Mouse (Mus musculus): ENCODE data around the gene Gm340. TPM values are rescaled to one million over a fixed set of nuclear protein-coding genes. Genes with fewer than 3 reads are reported as not detected.

Gm340 gene
- polyA plus RNA-seq (2015; fragmentation: Nextera tagmentation; extraction: Ambion mirVana), result 0.80 and 0.93 TPM in 2 replicates

DNA sequence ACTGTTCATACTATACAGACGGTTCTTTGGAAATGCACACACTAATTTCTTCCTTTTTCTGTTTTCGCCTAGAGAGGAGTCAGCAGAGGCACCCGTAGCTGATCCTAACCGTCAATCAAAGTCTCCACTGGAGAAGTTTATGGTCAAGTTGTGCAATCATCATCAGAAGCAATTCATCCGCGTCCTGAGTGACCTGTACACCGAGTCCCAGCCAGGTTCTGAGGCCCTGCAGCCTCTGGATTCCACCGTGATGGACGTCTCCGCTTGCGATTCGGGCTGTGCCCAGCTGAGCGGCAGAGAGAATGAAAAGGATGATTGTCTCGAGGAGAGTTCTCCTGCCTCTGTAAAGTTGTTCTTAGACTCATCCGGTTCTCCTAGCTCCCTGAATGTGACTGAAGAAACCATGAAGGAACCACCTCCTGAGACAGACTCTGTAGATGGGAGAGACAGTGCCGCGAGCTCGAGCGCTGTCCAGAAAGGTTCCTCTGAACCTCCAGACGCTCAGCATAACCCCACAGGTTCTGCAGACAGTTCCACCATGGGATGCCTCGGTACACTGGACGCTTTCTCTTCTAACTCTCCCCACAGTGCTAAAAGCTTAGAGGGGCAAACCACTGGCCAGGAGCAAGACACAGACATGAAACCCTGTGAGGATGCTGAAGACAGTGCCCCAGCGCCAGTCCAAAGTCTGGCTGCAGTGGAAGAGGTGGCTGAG, at the start of gene Gm340:
Gene Gm340 (plus strand): TSS at position 665 of the 715 bp plus-strand sequence.
- ATAC-seq, result no peak
- H3K27ac ChIP-seq (ENCODE audit: low read depth, low read length), result no peak within 1 kb of the TSS
- TF ChIP-seq CTCF (IDR thresholded peaks at IDR 0.05; ENCODE audit: low read depth), result no peak
- H3K4me2 ChIP-seq (replicated peaks; ENCODE audit: low read depth), result no peak within 1 kb of the TSS
- H3K9me3 ChIP-seq (ENCODE audit: control insufficient read depth), result no peaks in the 10 kb centered on the region
- no peaks in the 10 kb centered on the region for H3K4me1 ChIP-seq (replicated peaks; ENCODE audit: control insufficient read depth, insufficient read depth, low read length)
- H3K9ac ChIP-seq (ENCODE audit: low read depth, low read length), result no peak within 1 kb of the TSS
- peaks cover 32% of the 10 kb centered on the region for H3K36me3 ChIP-seq (ENCODE audit: control insufficient read depth, insufficient read depth)
- H3K4me3 ChIP-seq (ENCODE audit: low read depth, low read length), result no peak within 1 kb of the TSS
- 65% methylated on average over 23 of the region's 23 CpGs for WGBS
- no peaks in the 10 kb centered on the region for H3K27me3 ChIP-seq (replicated peaks; ENCODE audit: control insufficient read depth, insufficient read depth, low read length)

DNA sequence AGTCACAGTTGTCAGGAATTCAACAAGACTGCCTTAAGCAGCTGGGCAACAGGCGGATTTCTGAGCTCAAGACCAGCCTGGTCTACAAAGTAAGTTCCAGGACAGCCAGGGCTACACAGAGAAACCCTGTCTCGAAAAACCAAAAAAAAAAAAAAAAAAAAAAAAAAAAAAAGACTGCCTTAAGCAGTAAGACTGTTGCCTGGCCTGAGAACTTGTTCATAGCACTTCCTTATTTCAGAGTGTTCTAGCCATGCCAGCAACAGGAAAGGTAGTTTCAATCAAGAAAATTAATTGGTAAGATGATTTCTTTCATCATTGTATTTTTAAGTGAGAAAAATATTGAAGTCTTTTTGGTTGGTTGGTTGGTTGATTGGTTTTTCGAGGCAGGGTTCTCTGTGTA, 48.1 kb upstream of the Gm340 start:
- Histone ChIP-seq H3K4me3 (ENCODE audit: low read depth, low read length) (no peak overlapping the region), H3K9ac (ENCODE audit: low read depth, low read length) (no peak overlapping the region), H3K9me3 (ENCODE audit: control insufficient read depth) (no peaks in the 10 kb centered on the region), H3K4me1 (replicated peaks; ENCODE audit: control insufficient read depth, insufficient read depth, low read length) (no peaks in the 10 kb centered on the region), H3K27me3 (replicated peaks; ENCODE audit: control insufficient read depth, insufficient read depth, low read length) (no peaks in the 10 kb centered on the region), H3K27ac (ENCODE audit: low read depth, low read length) (no peak overlapping the region), H3K36me3 (ENCODE audit: control insufficient read depth, insufficient read depth) (peaks cover 3% of the 10 kb centered on the region; the same call in 1 of the 2 replicates), H3K4me2 (replicated peaks; ENCODE audit: low read depth) (no peak overlapping the region)
- ATAC-seq, result no peak
- WGBS, result 93% methylated on average over 3 of the region's 3 CpGs
- no peak for TF ChIP-seq CTCF (IDR thresholded peaks at IDR 0.05; ENCODE audit: low read depth)

DNA sequence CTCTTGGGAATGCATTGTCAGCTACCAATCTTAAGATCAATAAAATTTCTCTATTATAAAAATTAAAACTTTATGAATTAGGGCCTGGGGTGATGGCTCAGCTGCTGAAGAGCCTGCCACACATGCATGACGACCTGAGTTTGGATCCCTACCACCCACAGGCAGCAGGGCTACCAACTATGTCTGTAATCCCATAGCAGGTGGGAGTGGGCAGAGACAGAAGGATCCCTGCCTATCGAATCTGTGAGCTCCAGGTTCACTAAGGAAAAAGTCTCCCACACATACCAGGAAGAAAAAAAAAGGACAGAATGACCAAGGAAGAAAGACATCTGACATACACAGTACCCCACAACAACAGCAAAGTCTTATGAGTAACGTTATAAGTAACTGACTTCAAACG, 25.2 kb upstream of the Gm340 start:
- no peak overlapping the region for H3K4me3 ChIP-seq (ENCODE audit: low read depth, low read length)
- no peaks in the 10 kb centered on the region for H3K27me3 ChIP-seq (replicated peaks; ENCODE audit: control insufficient read depth, insufficient read depth, low read length)
- H3K27ac ChIP-seq (ENCODE audit: low read depth, low read length), result no peak overlapping the region
- no peaks in the 10 kb centered on the region for H3K9me3 ChIP-seq (ENCODE audit: control insufficient read depth)
- no peak overlapping the region for H3K4me2 ChIP-seq (replicated peaks; ENCODE audit: low read depth)
- H3K36me3 ChIP-seq (ENCODE audit: control insufficient read depth, insufficient read depth), result peaks cover 22% of the 10 kb centered on the region
- ATAC-seq, result no peak
- no peak overlapping the region for H3K9ac ChIP-seq (ENCODE audit: low read depth, low read length)
- H3K4me1 ChIP-seq (replicated peaks; ENCODE audit: control insufficient read depth, insufficient read depth, low read length), result no peaks in the 10 kb centered on the region; the same call in 1 of the 2 replicates
- 81% methylated on average over 4 of the region's 4 CpGs for WGBS
- TF ChIP-seq CTCF (IDR thresholded peaks at IDR 0.05; ENCODE audit: low read depth), result no peak

DNA sequence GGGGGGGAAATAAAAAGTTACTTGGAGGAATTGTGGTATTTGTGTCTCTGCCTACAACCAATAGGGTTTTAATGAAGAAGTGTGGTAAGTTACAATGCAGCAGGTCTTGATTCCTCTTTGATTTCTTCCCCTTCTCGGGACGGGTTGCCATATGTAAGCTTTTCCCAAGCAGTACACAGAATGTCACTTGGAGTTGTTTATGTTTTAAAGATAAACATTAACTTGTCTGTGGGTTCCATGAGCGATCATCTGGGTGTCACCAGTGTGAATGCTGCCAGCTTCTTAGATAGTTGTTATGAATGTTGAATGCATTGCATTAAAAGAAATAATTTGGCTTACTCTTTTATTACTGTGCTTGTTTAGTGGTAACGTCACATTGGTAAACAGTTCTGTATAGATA, 24.7 kb upstream of the Gm340 start:
- Histone ChIP-seq H3K27ac (ENCODE audit: low read depth, low read length) (no peak overlapping the region), H3K4me3 (ENCODE audit: low read depth, low read length) (no peak overlapping the region), H3K4me1 (replicated peaks; ENCODE audit: control insufficient read depth, insufficient read depth, low read length) (no peaks in the 10 kb centered on the region; the same call in 1 of the 2 replicates), H3K9me3 (ENCODE audit: control insufficient read depth) (no peaks in the 10 kb centered on the region), H3K36me3 (ENCODE audit: control insufficient read depth, insufficient read depth) (peaks cover 20% of the 10 kb centered on the region), H3K4me2 (replicated peaks; ENCODE audit: low read depth) (no peak overlapping the region), H3K27me3 (replicated peaks; ENCODE audit: control insufficient read depth, insufficient read depth, low read length) (no peaks in the 10 kb centered on the region), H3K9ac (ENCODE audit: low read depth, low read length) (no peak overlapping the region)
- 64% methylated on average over 4 of the region's 4 CpGs for WGBS
- ATAC-seq, result no peak
- TF ChIP-seq CTCF (IDR thresholded peaks at IDR 0.05; ENCODE audit: low read depth), result no peak

DNA sequence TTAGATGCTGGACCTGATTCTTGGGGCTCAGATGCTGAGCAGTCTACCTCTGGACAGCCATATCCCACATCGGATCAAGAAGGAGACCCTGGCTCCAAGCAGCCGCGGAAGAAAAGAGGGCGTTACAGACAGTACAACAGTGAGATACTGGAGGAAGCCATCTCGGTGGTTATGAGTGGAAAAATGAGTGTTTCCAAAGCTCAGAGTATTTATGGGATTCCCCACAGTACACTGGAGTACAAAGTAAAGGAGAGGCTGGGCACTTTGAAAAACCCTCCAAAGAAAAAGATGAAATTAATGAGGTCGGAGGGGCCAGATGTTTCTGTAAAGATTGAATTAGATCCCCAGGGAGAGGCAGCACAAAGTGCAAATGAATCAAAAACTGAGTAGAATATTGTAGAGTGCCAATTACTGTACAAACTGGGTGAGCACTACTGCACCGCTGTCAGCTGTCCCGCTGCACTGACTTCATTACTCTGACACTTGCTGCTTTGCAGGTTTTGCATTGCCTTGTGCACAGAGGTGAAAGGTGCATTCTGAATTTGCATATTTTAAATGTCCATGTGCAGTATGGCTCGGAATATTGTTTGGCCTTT, 23.2 kb upstream of the Gm340 start:
- H3K9ac ChIP-seq (ENCODE audit: low read depth, low read length), result no peak overlapping the region
- no peaks in the 10 kb centered on the region for H3K9me3 ChIP-seq (ENCODE audit: control insufficient read depth)
- peaks cover 17% of the 10 kb centered on the region for H3K36me3 ChIP-seq (ENCODE audit: control insufficient read depth, insufficient read depth)
- no peak overlapping the region for H3K4me2 ChIP-seq (replicated peaks; ENCODE audit: low read depth)
- H3K27me3 ChIP-seq (replicated peaks; ENCODE audit: control insufficient read depth, insufficient read depth, low read length), result no peaks in the 10 kb centered on the region
- TF ChIP-seq CTCF (IDR thresholded peaks at IDR 0.05; ENCODE audit: low read depth), result no peak
- no peak for ATAC-seq
- whole genome bisulfite sequencing, result 85% methylated on average over 9 of the region's 9 CpGs
- no peak overlapping the region for H3K4me3 ChIP-seq (ENCODE audit: low read depth, low read length)
- H3K4me1 ChIP-seq (replicated peaks; ENCODE audit: control insufficient read depth, insufficient read depth, low read length), result no peaks in the 10 kb centered on the region
- H3K27ac ChIP-seq (ENCODE audit: low read depth, low read length), result no peak overlapping the region

DNA sequence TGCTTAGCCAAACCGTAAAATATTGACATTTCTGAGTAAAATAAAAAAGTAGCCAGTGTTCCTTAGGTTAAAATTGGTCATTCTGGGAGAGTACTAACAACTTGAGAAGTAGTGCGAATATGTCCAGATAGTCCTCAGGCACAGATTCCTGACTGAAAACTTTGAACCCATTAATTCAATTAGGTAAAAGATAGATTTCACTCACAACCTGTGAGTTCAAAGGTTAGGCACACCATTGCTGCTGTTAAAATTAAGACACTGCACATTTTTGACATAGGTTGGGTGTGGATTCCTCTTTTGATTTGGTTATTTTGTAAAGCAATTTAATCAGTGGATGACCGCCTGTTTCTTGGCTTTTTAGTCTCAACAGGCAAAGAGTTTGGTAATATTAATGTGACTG, 21.3 kb upstream of the Gm340 start:
- Histone ChIP-seq H3K27ac (ENCODE audit: low read depth, low read length) (no peak overlapping the region), H3K4me2 (replicated peaks; ENCODE audit: low read depth) (no peak overlapping the region), H3K4me3 (ENCODE audit: low read depth, low read length) (no peak overlapping the region), H3K4me1 (replicated peaks; ENCODE audit: control insufficient read depth, insufficient read depth, low read length) (no peaks in the 10 kb centered on the region), H3K9me3 (ENCODE audit: control insufficient read depth) (no peaks in the 10 kb centered on the region), H3K27me3 (replicated peaks; ENCODE audit: control insufficient read depth, insufficient read depth, low read length) (no peaks in the 10 kb centered on the region), H3K36me3 (ENCODE audit: control insufficient read depth, insufficient read depth) (peaks cover 12% of the 10 kb centered on the region), H3K9ac (ENCODE audit: low read depth, low read length) (no peak overlapping the region)
- no peak for ATAC-seq
- no peak for TF ChIP-seq CTCF (IDR thresholded peaks at IDR 0.05; ENCODE audit: low read depth)
- WGBS, result 67% methylated on average over 3 of the region's 3 CpGs
